Mouse (Mus musculus): ENCODE measurements around the gene Rad9b. TPM values are rescaled to one million over a fixed set of nuclear protein-coding genes. Genes with fewer than 3 reads are reported as not detected.
A peak's percentile ranks its signal among the peaks of the same experiment; 100 is the strongest.
"Not testable (repeated sequence)": the region's sequence is repeated elsewhere in the genome, so short reads cannot be mapped to it uniquely, and the experiment has no call there.

Gene Rad9b
- polyA plus RNA-seq, 1 experiment from 2014 or later = 10.7 TPM

DNA sequence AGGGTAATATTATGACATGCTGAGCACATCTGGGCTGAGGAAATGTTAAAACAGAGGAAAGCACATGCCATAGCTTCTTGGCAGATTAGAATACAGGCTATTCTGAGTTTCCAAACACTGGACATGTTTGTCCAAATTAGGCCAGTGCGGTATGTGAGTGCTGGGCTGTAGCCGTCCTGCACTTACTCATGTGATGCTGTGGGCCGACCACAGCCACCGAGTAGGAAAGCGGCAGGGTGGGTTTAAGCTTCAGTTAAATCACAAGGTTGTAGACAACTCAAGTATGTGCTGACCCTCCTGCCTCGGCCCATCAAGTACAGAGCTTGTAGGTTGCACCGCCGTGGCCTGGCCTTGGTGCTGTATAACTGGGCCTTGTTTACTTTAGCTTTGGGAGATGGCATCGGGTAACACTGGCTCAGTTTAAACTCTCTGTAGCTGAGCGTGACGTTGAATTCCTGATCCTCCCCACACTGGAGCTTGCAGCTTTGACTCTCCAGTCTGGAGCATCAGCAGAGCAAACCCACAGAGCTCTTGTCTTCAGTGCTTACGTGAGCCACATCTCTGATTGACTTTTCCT is 33.7 kb downstream of the Rad9b start:
- no peaks in the 10 kb centered on the region for H3K27me3 ChIP-seq (ENCODE audit: control insufficient read depth, insufficient read depth, low read length)
- 78% methylated on average over 12 of the region's 12 CpGs for WGBS
- H3K4me2 ChIP-seq (replicated peaks; ENCODE audit: low read depth, low read length) = no peak overlapping the region
- no peak overlapping the region for H3K9ac ChIP-seq (ENCODE audit: low read depth, low read length)
- no peak for ATAC-seq (ENCODE audit: low FRiP score)
- no peaks in the 10 kb centered on the region for H3K36me3 ChIP-seq (ENCODE audit: control insufficient read depth, insufficient read depth, low read length)
- H3K27ac ChIP-seq (ENCODE audit: low read depth, low read length) = no peak overlapping the region
- H3K4me1 ChIP-seq (replicated peaks; ENCODE audit: control insufficient read depth, insufficient read depth, low read length) = no peaks in the 10 kb centered on the region
- no peaks in the 10 kb centered on the region for H3K9me3 ChIP-seq (ENCODE audit: control insufficient read depth, low read length)
- DNase-seq (ENCODE audit: low spot score) = no peak
- H3K4me3 ChIP-seq (ENCODE audit: low read depth, low read length) = no peak overlapping the region

DNA sequence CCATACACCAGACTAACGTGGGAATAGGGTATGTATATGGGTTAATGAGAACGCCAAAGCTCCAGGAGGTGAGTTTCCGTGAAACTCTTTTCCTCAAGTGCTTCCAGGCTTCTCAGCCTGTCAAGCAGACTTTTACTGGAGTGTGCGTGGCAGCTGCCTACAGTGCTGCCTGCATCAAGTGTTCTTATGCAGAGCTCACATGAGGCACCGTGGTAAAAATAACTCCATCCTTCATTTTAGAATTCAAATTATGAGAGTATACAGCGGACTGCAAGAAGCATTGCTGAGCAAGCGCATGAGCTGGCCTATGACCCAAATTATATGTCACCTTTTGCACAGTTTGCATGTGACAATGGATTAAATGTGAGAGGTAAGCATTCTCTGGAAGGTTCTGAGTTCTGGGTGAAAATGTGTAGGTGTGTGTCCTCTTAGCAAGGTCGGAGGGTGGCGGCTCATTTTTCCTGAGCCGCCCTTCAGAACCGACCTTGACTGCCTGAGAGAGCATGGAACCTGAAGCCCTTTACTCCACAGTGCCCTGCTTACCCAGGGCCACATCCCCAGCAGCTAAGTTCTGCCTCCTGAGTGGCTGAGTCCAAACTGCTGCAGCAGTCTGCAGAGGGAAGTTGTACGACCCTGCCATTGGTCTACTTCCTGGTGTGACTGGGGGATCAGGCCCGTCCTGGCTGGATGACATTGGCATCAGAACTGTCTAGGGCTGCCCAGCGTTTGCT is 34.4 kb downstream of the Rad9b start:
- Histone ChIP-seq H3K27me3 (ENCODE audit: control insufficient read depth, insufficient read depth, low read length) (no peaks in the 10 kb centered on the region), H3K4me1 (replicated peaks; ENCODE audit: control insufficient read depth, insufficient read depth, low read length) (no peaks in the 10 kb centered on the region), H3K36me3 (ENCODE audit: control insufficient read depth, insufficient read depth, low read length) (no peaks in the 10 kb centered on the region), H3K9me3 (ENCODE audit: control insufficient read depth, low read length) (no peaks in the 10 kb centered on the region), H3K4me2 (replicated peaks; ENCODE audit: low read depth, low read length) (no peak overlapping the region), H3K27ac (ENCODE audit: low read depth, low read length) (no peak overlapping the region), H3K4me3 (ENCODE audit: low read depth, low read length) (no peak overlapping the region), H3K9ac (ENCODE audit: low read depth, low read length) (no peak overlapping the region)
- no peak for DNase-seq (ENCODE audit: low spot score)
- ATAC-seq (ENCODE audit: low FRiP score) = no peak
- 81% methylated on average over 14 of the region's 14 CpGs for WGBS

DNA sequence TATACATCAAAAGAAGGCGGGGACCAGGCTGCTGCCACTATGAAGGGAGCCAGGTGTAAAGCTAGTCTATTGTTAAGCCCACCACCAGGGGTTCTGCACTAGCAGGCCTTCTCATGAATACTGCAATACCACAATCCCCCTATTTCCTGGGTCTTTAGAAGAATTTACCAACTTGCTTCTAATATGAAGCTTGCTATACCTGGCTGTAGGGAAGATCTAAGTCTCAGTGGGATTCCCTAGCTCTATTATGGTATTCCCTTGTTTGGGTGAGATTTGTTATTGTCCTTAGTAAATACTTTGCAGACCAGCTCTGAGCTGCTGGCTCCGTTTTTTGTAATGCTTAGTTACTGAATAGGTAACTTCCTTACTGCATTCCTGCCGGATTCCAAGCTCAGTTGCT is 35.1 kb downstream of the Rad9b start:
- H3K4me3 ChIP-seq (ENCODE audit: low read depth, low read length); H3K27ac ChIP-seq (ENCODE audit: low read depth, low read length); H3K4me1 ChIP-seq (replicated peaks; ENCODE audit: control insufficient read depth, insufficient read depth, low read length); H3K9ac ChIP-seq (ENCODE audit: low read depth, low read length); ATAC-seq (ENCODE audit: low FRiP score); DNase-seq (ENCODE audit: low spot score); H3K9me3 ChIP-seq (ENCODE audit: control insufficient read depth, low read length); H3K4me2 ChIP-seq (replicated peaks; ENCODE audit: low read depth, low read length); H3K27me3 ChIP-seq (ENCODE audit: control insufficient read depth, insufficient read depth, low read length); H3K36me3 ChIP-seq (ENCODE audit: control insufficient read depth, insufficient read depth, low read length): not testable (repeated sequence)
- WGBS = 77% methylated on average over 3 of the region's 3 CpGs

DNA sequence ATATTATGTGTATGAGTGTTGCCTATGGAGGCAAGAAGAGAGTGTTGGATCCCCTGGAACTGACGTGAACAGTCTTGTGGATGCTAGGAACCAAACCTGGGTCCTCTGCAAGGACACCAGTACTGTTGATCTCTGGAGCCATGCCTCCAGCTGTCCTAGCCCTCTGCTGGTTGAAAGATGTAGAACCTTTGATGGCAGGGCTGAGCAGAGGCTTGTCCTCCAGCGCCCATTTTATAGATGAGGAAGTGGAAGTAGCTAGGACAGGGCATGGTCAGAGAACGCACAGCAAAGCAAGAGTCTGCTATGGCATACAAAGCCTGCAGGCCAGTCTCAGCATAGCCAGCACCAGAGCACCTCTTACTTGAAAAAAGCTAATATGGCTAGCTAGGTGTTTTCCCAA is 35.9 kb downstream of the Rad9b start:
- H3K4me2 ChIP-seq (replicated peaks; ENCODE audit: low read depth, low read length) = no peak overlapping the region
- no peaks in the 10 kb centered on the region for H3K4me1 ChIP-seq (replicated peaks; ENCODE audit: control insufficient read depth, insufficient read depth, low read length)
- H3K27me3 ChIP-seq (ENCODE audit: control insufficient read depth, insufficient read depth, low read length) = no peaks in the 10 kb centered on the region
- peaks cover 2% of the 10 kb centered on the region; the same call in 1 of the 2 replicates for H3K36me3 ChIP-seq (ENCODE audit: control insufficient read depth, insufficient read depth, low read length)
- H3K9me3 ChIP-seq (ENCODE audit: control insufficient read depth, low read length) = no peaks in the 10 kb centered on the region
- H3K4me3 ChIP-seq (ENCODE audit: low read depth, low read length) = no peak overlapping the region
- ATAC-seq (ENCODE audit: low FRiP score) (no peak), DNase-seq (ENCODE audit: low spot score) (peak; percentile 20)
- H3K9ac ChIP-seq (ENCODE audit: low read depth, low read length) = no peak overlapping the region
- H3K27ac ChIP-seq (ENCODE audit: low read depth, low read length) = no peak overlapping the region
- WGBS = 70% methylated on average over 3 of the region's 3 CpGs

DNA sequence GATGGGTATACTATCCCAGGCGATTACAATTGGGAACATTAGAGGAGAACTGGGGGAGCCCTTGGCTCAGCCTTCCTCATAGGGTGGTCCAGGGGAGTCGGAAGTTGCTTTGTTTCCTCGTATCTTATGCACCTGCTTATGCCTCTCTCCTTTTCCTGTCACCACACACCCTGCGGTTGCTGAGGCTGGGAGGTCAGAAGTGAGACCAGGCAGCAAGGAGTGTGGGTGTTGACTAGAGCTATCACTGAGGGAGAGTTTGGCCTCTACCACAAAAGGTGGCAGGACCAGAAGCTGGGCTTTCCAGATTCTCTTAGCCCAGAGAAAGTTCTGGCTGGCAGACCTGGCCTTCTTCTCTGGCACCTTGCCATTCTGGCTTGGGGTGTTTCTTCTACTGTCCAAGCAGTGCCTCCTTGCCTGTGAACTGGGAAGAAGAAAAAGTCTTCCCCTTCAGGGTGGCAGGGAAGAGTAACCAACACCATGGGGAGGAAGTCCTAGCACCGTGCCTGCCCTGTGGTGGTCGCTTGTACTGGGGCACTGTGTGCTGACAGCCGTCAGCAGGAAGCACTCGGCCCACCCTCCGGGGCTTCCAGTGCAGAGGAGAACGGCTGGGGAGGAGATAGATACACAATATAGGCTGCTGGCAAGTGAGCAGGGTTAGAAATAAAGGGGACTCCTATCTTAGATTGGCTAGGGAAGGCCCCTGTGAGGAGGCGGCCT is 36.5 kb downstream of the Rad9b start:
- Histone ChIP-seq H3K27me3 (ENCODE audit: control insufficient read depth, insufficient read depth, low read length) (no peaks in the 10 kb centered on the region), H3K4me1 (replicated peaks; ENCODE audit: control insufficient read depth, insufficient read depth, low read length) (no peaks in the 10 kb centered on the region), H3K4me2 (replicated peaks; ENCODE audit: low read depth, low read length) (no peak overlapping the region), H3K9ac (ENCODE audit: low read depth, low read length) (no peak overlapping the region), H3K27ac (ENCODE audit: low read depth, low read length) (no peak overlapping the region), H3K4me3 (ENCODE audit: low read depth, low read length) (no peak overlapping the region), H3K9me3 (ENCODE audit: control insufficient read depth, low read length) (no peaks in the 10 kb centered on the region), H3K36me3 (ENCODE audit: control insufficient read depth, insufficient read depth, low read length) (peaks cover 2% of the 10 kb centered on the region; the same call in 1 of the 2 replicates)
- WGBS = 70% methylated on average over 11 of the region's 11 CpGs
- DNase-seq (ENCODE audit: low spot score) (no peak), ATAC-seq (ENCODE audit: low FRiP score) (no peak)

DNA sequence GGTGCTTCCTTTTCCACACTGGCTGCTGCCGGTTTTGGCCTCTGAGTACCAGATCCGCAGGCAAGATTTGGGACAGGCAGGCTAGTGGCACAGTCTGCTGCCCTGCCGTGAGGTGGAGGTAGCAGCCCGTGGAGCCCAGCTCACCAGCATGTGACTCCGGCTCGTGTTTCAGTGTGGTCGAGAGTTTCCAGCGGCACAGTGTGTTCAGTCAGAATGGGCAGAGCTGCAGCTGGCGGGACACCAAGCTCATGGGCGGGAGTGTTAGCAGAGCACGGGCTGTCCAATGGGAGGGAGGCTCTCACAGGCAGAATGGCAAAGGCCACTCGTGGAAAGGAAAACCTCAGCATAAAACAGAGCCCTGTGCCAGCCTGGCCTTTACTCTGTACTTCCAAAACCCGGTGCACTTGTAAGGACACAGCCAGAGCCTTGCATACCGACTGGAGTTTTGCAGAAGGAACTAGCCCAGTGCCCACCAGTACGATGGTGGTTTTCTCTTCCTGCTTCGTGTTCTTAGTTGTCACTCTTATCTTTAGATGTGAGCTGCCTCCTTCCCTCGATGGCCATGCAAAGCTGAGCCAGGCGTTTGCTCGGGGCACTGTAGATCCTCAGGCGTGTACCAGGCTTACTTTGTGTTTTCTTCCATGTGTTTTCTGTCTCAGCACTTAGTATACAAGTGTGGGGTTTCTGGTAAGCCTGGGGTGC is 38.9 kb downstream of the Rad9b start:
- Histone ChIP-seq H3K36me3 (ENCODE audit: control insufficient read depth, insufficient read depth, low read length) (peaks cover 2% of the 10 kb centered on the region; the same call in 1 of the 2 replicates), H3K4me2 (replicated peaks; ENCODE audit: low read depth, low read length) (no peak overlapping the region), H3K9me3 (ENCODE audit: control insufficient read depth, low read length) (no peaks in the 10 kb centered on the region), H3K9ac (ENCODE audit: low read depth, low read length) (no peak overlapping the region), H3K4me1 (replicated peaks; ENCODE audit: control insufficient read depth, insufficient read depth, low read length) (no peaks in the 10 kb centered on the region), H3K27me3 (ENCODE audit: control insufficient read depth, insufficient read depth, low read length) (no peaks in the 10 kb centered on the region), H3K4me3 (ENCODE audit: low read depth, low read length) (no peak overlapping the region), H3K27ac (ENCODE audit: low read depth, low read length) (no peak overlapping the region)
- ATAC-seq (ENCODE audit: low FRiP score) (no peak), DNase-seq (ENCODE audit: low spot score) (no peak)
- WGBS = 76% methylated on average over 20 of the region's 20 CpGs

DNA sequence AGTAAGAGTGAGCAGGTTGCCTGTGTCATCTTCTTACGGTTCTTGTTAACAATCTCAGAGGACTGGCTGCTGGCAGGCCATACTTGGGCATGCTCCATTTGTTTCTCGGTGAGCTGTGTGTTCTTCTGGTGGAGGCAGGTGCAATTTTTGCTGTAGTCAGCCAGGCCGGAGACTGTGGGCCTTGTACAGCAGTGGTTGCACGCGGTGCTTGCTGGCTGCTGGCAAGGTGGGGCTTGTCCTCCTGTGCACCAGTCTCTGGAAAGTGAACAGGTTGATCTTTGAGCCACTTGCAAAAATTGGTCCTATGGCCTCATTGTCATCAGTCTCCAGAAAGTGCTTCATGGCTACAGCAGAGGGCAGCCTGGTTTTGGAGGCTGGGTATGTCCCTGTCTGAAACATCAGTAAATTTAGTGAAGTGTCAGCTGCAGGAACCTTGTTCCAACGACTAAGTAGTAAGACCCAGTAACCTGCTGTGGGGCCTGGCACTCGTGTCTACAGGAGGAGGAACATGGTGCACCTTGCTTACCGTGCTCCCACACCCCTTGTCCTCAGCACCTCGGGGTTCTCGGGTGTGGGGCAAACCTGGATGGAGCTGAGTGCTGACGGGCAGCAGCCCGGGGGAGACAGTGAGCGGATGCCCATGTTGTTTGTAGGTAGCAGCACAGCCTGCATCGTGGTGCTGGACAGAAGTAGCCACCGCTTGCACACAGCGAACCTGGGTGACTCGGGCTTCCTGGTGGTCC is 40.9 kb downstream of the Rad9b start:
- no peak for DNase-seq (ENCODE audit: low spot score)

DNA sequence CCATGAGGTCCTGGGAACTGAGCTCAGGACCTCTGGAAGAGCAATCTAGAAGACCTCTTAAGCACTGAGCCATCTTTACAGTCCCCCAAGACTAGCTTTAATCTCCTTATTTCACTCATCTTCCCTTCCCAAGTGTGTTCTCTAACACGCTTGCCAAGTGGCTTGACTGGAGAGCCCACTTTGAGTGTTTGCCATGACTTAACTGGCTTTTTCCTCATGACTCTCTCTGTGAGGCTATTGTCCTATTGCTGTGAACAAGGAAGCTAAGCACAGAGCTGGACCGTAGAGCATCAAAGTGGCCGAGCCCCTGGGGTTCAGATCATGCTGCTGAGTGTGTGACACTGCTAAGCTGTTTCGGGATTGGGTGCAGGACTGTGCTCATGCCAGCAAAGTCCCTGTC is 41.7 kb downstream of the Rad9b start:
- no peak overlapping the region for H3K4me2 ChIP-seq (replicated peaks; ENCODE audit: low read depth, low read length)
- no peaks in the 10 kb centered on the region for H3K4me1 ChIP-seq (replicated peaks; ENCODE audit: control insufficient read depth, insufficient read depth, low read length)
- no peak overlapping the region for H3K4me3 ChIP-seq (ENCODE audit: low read depth, low read length)
- DNase-seq (ENCODE audit: low spot score) = no peak
- no peaks in the 10 kb centered on the region for H3K27me3 ChIP-seq (ENCODE audit: control insufficient read depth, insufficient read depth, low read length)
- ATAC-seq (ENCODE audit: low FRiP score) = no peak
- WGBS = 92% methylated on average over 4 of the region's 4 CpGs
- H3K27ac ChIP-seq (ENCODE audit: low read depth, low read length) = no peak overlapping the region
- no peak overlapping the region for H3K9ac ChIP-seq (ENCODE audit: low read depth, low read length)
- H3K36me3 ChIP-seq (ENCODE audit: control insufficient read depth, insufficient read depth, low read length) = peaks cover 2% of the 10 kb centered on the region; the same call in 1 of the 2 replicates
- H3K9me3 ChIP-seq (ENCODE audit: control insufficient read depth, low read length) = no peaks in the 10 kb centered on the region

More for the DNA sequence above, 40.9 kb downstream of the Rad9b start:
- Histone ChIP-seq H3K27me3 (ENCODE audit: control insufficient read depth, insufficient read depth, low read length) (no peaks in the 10 kb centered on the region), H3K4me1 (replicated peaks; ENCODE audit: control insufficient read depth, insufficient read depth, low read length) (no peaks in the 10 kb centered on the region), H3K9ac (ENCODE audit: low read depth, low read length) (no peak overlapping the region), H3K36me3 (ENCODE audit: control insufficient read depth, insufficient read depth, low read length) (peaks cover 2% of the 10 kb centered on the region; the same call in 1 of the 2 replicates), H3K4me3 (ENCODE audit: low read depth, low read length) (no peak overlapping the region), H3K9me3 (ENCODE audit: control insufficient read depth, low read length) (no peaks in the 10 kb centered on the region), H3K27ac (ENCODE audit: low read depth, low read length) (no peak overlapping the region), H3K4me2 (replicated peaks; ENCODE audit: low read depth, low read length) (no peak overlapping the region)
- 93% methylated on average over 17 of the region's 17 CpGs for WGBS
- no peak for ATAC-seq (ENCODE audit: low FRiP score)
